Mouse (Mus musculus): ENCODE results near the gene Gm42517. TPM values are rescaled to one million over a fixed set of nuclear protein-coding genes. Genes with fewer than 3 reads are reported as not detected.

Gene Gm42517
- polyA plus RNA-seq (2015; fragmentation: Nextera tagmentation; extraction: Ambion mirVana), result 0.25 and 0.29 TPM in 2 replicates

GRCm38 (mm10) chr5:108367871-108368332 is at the start of gene Gm42517:
Gene Gm42517, minus strand, starts transcription at chr5:108367922.
- Histone ChIP-seq H3K27me3 (peaks cover 96% of the 10 kb centered on the region), H3K27ac (replicated peaks) (no peak within 1 kb of the TSS), H3K9me3 (replicated peaks) (no peaks in the 10 kb centered on the region), H3K4me3 (replicated peaks) (peak within 1 kb of the TSS; percentile 53), H3K4me2 (replicated peaks) (peak within 1 kb of the TSS; percentile 98), H3K4me1 (peaks cover 34% of the 10 kb centered on the region), H3K9ac (peak within 1 kb of the TSS; percentile 47), H3K36me3 (no peaks in the 10 kb centered on the region)
- WGBS, result 2% methylated on average over 30 of the region's 36 CpGs
- no peak for ATAC-seq (ENCODE audit: insufficient number of reproducible peaks, low FRiP score, low TSS enrichment, low read depth)

DNA sequence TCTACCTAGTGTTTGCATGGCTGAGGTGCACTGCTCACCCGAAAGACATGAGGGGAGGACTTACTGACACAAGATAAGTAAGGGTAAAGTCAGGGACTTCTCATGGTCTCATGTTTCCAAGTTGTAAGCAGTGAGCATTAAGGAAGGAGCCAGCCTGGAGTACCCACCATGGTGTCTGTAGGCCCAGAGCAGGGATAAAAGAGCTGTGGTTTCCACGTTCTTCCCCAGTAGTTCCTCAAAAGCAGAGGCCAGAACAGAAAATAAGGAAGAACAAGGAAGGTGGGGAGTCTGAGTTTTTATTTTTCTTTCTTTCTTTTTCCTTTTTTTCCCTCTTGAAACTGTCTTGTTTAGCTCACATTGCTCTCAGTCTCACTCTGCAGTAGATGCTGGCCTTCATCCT is 47.0 kb upstream of the Gm42517 start:
- Histone ChIP-seq H3K27me3 (no peaks in the 10 kb centered on the region), H3K4me3 (replicated peaks) (no peak overlapping the region), H3K4me2 (replicated peaks) (no peak overlapping the region), H3K27ac (replicated peaks) (no peak overlapping the region), H3K4me1 (no peaks in the 10 kb centered on the region), H3K9me3 (replicated peaks) (no peaks in the 10 kb centered on the region), H3K36me3 (no peaks in the 10 kb centered on the region), H3K9ac (no peak overlapping the region)
- no peak for ATAC-seq (ENCODE audit: insufficient number of reproducible peaks, low FRiP score, low TSS enrichment, low read depth)
- 67% methylated on average over 2 of the region's 2 CpGs for WGBS

DNA sequence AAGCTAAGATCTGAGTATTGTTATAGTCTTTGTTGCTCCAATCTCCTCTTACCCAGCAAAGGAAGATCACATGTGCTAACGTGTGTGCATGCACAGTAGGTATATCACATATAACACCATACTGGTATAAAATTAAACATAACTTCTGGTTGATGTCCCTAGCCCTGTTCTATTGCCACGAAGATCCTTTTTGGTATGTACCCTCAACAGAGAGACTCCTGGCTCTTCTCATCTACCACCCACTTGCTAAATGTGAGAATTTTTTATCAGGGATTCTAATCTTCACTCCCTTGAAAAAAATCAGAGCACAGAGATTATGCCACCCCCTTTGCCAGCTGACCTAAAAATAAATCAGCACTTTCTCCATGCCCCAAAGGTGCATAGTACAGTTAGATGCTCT is 39.3 kb upstream of the Gm42517 start:
- Histone ChIP-seq H3K4me3 (replicated peaks) (no peak overlapping the region), H3K27ac (replicated peaks) (no peak overlapping the region), H3K9me3 (replicated peaks) (no peaks in the 10 kb centered on the region), H3K4me2 (replicated peaks) (no peak overlapping the region), H3K27me3 (no peaks in the 10 kb centered on the region), H3K36me3 (no peaks in the 10 kb centered on the region), H3K4me1 (no peaks in the 10 kb centered on the region), H3K9ac (no peak overlapping the region)
- ATAC-seq (ENCODE audit: insufficient number of reproducible peaks, low FRiP score, low TSS enrichment, low read depth), result no peak
- 82% methylated on average over 2 of the region's 2 CpGs for WGBS

DNA sequence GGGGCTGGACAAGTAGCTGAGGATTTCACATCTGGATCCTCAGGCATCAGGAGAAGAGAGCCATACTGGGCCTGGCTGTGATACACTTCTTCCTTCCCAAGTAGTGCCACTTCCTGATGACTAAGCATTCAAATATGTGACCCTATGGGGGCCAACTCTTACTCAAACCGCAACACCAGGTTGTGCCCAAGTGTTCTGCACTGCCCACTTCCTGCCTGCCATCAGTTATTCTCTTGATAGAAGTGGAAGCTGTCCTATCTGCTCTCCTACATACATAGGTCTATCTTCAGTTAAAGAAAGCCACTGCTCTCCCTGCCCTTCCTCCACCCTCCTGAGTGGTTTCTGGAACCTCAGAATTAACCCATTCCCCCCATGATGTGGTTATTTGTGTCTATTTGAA is 37.7 kb upstream of the Gm42517 start:
- Histone ChIP-seq H3K4me2 (replicated peaks) (no peak overlapping the region), H3K4me1 (no peaks in the 10 kb centered on the region), H3K9me3 (replicated peaks) (no peaks in the 10 kb centered on the region), H3K9ac (no peak overlapping the region), H3K4me3 (replicated peaks) (no peak overlapping the region), H3K27ac (replicated peaks) (no peak overlapping the region), H3K27me3 (no peaks in the 10 kb centered on the region), H3K36me3 (no peaks in the 10 kb centered on the region)
- no peak for ATAC-seq (ENCODE audit: insufficient number of reproducible peaks, low FRiP score, low TSS enrichment, low read depth)
- WGBS, result 61% methylated on average over 1 of the region's 1 CpGs

DNA sequence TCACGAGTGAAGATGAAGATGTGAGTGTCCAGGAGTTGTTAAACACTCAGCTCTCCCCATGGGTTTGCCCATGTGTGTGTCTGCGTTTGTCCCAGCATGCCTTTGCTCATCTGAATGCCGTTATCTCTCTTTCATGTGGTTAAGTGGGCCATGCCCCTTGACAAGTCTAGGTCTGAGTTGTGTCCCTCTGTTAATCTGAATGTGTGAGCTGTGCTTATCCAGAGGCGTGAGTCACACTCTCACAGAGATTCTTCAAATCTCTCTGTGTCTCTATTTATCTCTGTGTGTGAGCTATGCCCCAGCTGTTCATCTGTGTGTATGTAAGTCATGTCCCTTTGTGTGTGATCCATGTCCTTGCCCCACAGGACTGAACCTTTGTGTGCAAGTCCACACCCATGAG is 35.7 kb upstream of the Gm42517 start:
- ATAC-seq (ENCODE audit: insufficient number of reproducible peaks, low FRiP score, low TSS enrichment, low read depth), result no peak
- H3K4me1 ChIP-seq, result no peaks in the 10 kb centered on the region
- no peak overlapping the region for H3K27ac ChIP-seq (replicated peaks)
- H3K9me3 ChIP-seq (replicated peaks), result no peaks in the 10 kb centered on the region
- H3K9ac ChIP-seq, result no peak overlapping the region
- no peak overlapping the region for H3K4me3 ChIP-seq (replicated peaks)
- no peaks in the 10 kb centered on the region for H3K36me3 ChIP-seq
- 62% methylated on average over 4 of the region's 4 CpGs for WGBS
- H3K4me2 ChIP-seq (replicated peaks), result no peak overlapping the region
- no peaks in the 10 kb centered on the region for H3K27me3 ChIP-seq

DNA sequence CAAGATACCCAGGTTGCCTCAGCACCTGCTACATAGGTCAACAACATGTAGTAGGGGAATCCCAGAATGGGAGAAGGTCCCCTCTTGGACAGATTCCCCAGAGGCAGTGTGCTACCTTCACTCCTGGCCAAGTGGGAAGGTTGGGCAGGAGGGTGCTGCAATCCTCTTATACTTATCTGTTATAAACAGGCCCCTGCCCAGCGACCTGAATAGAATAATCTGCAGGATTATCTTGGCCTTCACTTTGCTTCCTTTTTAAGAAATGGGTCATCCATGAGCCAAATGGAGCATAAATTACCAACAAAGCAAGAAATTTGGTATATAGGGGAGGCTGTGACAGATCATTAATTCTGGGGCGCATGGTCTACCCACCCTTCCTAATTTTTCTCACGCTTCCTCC is 22.0 kb upstream of the Gm42517 start:
- H3K4me2 ChIP-seq (replicated peaks), result no peak overlapping the region
- no peak overlapping the region for H3K27ac ChIP-seq (replicated peaks)
- H3K36me3 ChIP-seq, result no peaks in the 10 kb centered on the region
- H3K27me3 ChIP-seq, result no peaks in the 10 kb centered on the region
- WGBS, result 75% methylated on average over 3 of the region's 3 CpGs
- no peaks in the 10 kb centered on the region for H3K9me3 ChIP-seq (replicated peaks)
- ATAC-seq (ENCODE audit: insufficient number of reproducible peaks, low FRiP score, low TSS enrichment, low read depth), result no peak
- no peak overlapping the region for H3K4me3 ChIP-seq (replicated peaks)
- H3K9ac ChIP-seq, result no peak overlapping the region
- no peaks in the 10 kb centered on the region for H3K4me1 ChIP-seq

DNA sequence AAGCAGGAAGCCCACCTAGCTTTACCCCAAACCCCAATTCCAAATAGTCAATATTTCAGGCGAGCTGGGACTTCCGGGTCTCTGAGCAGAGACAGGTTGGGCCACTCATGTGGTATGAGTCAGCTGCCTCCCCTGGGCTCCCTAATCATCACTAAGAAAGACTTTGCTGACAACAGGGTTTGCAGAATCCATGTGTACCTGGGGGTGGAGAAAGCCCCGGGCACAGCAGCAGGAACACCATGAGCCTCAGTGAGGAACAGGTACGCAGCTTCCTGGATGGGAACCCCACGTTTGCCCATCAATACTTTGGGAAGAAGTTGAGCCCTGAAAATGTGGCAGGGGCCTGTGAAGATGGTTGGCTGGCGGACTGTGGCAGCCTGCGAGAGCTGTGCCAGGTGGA is 20.5 kb upstream of the Gm42517 start, which contains the start of gene Pde6b:
Gene Pde6b (plus strand): TSS at position 191 of the 400 bp plus-strand sequence.
- no peak for ATAC-seq (ENCODE audit: insufficient number of reproducible peaks, low FRiP score, low TSS enrichment, low read depth)
- no peak within 1 kb of the TSS for H3K4me3 ChIP-seq (replicated peaks)
- no peaks in the 10 kb centered on the region for H3K9me3 ChIP-seq (replicated peaks)
- H3K4me2 ChIP-seq (replicated peaks), result no peak within 1 kb of the TSS
- H3K9ac ChIP-seq, result no peak within 1 kb of the TSS
- 68% methylated on average over 7 of the region's 7 CpGs for WGBS
- no peaks in the 10 kb centered on the region for H3K36me3 ChIP-seq
- H3K27ac ChIP-seq (replicated peaks), result no peak within 1 kb of the TSS
- H3K4me1 ChIP-seq, result no peaks in the 10 kb centered on the region
- H3K27me3 ChIP-seq, result no peaks in the 10 kb centered on the region

- WGBS, result 65% methylated on average over 4 of the region's 4 CpGs
- H3K27ac ChIP-seq (replicated peaks), result no peak overlapping the region
- no peaks in the 10 kb centered on the region for H3K9me3 ChIP-seq (replicated peaks)
- ATAC-seq (ENCODE audit: insufficient number of reproducible peaks, low FRiP score, low TSS enrichment, low read depth), result no peak
- H3K4me2 ChIP-seq (replicated peaks), result no peak overlapping the region
- H3K4me1 ChIP-seq, result no peaks in the 10 kb centered on the region
- H3K27me3 ChIP-seq, result no peaks in the 10 kb centered on the region
- no peak overlapping the region for H3K9ac ChIP-seq
- no peak overlapping the region for H3K4me3 ChIP-seq (replicated peaks)
- no peaks in the 10 kb centered on the region for H3K36me3 ChIP-seq
These were observed 18.7 kb upstream of the Gm42517 start for GRCm38 (mm10) chr5:108386449-108386848.

- Histone ChIP-seq H3K36me3 (no peaks in the 10 kb centered on the region), H3K4me3 (replicated peaks) (no peak overlapping the region), H3K4me1 (no peaks in the 10 kb centered on the region), H3K27me3 (no peaks in the 10 kb centered on the region), H3K27ac (replicated peaks) (no peak overlapping the region), H3K4me2 (replicated peaks) (no peak overlapping the region), H3K9ac (no peak overlapping the region), H3K9me3 (replicated peaks) (no peaks in the 10 kb centered on the region)
- ATAC-seq (ENCODE audit: insufficient number of reproducible peaks, low FRiP score, low TSS enrichment, low read depth), result no peak
- WGBS, result 71% methylated on average over 2 of the region's 2 CpGs
These were observed 17.9 kb upstream of the Gm42517 start for GRCm38 (mm10) chr5:108385632-108386031.

DNA sequence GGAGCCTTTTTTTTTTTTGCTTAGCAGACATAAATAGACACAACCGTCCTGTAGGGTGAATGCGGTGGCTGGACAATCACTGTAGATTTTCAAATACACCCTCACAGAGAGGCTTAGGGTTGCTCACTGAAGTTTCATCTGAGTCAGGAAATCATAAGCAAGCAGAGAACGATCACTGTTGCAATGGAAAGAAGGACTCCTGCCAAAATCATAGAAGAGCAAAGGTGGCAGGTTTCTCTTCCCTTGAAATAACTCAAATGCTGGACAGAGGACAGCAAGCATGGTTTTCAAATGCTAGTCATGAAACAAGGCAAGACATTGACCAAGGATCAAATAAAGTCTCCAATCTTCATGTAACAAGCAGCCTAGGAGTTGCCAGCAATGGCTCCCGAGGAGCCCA is 10.6 kb upstream of the Gm42517 start:
- Histone ChIP-seq H3K4me2 (replicated peaks) (no peak overlapping the region), H3K36me3 (no peaks in the 10 kb centered on the region), H3K4me3 (replicated peaks) (no peak overlapping the region), H3K4me1 (no peaks in the 10 kb centered on the region), H3K9ac (no peak overlapping the region), H3K9me3 (replicated peaks) (no peaks in the 10 kb centered on the region), H3K27me3 (peaks cover 2% of the 10 kb centered on the region; the same call in 1 of the 2 replicates), H3K27ac (replicated peaks) (no peak overlapping the region)
- 84% methylated on average over 4 of the region's 4 CpGs for WGBS
- no peak for ATAC-seq (ENCODE audit: insufficient number of reproducible peaks, low FRiP score, low TSS enrichment, low read depth)

- Histone ChIP-seq H3K4me2 (replicated peaks) (no peak overlapping the region), H3K36me3 (no peaks in the 10 kb centered on the region), H3K9ac (no peak overlapping the region), H3K4me1 (no peaks in the 10 kb centered on the region), H3K27ac (replicated peaks) (no peak overlapping the region), H3K9me3 (replicated peaks) (no peaks in the 10 kb centered on the region), H3K27me3 (peaks cover 22% of the 10 kb centered on the region), H3K4me3 (replicated peaks) (no peak overlapping the region)
- 50% methylated on average over 1 of the region's 1 CpGs for WGBS
- ATAC-seq (ENCODE audit: insufficient number of reproducible peaks, low FRiP score, low TSS enrichment, low read depth), result no peak
These were observed 8.3 kb upstream of the Gm42517 start for GRCm38 (mm10) chr5:108376059-108376458.

GRCm38 (mm10) chr5:108374079-108374478 is 6.4 kb upstream of the Gm42517 start:
- Histone ChIP-seq H3K4me2 (replicated peaks) (no peak overlapping the region), H3K4me1 (peaks cover 5% of the 10 kb centered on the region), H3K9ac (no peak overlapping the region), H3K27me3 (peaks cover 41% of the 10 kb centered on the region), H3K4me3 (replicated peaks) (no peak overlapping the region), H3K27ac (replicated peaks) (no peak overlapping the region), H3K9me3 (replicated peaks) (no peaks in the 10 kb centered on the region), H3K36me3 (no peaks in the 10 kb centered on the region)
- no peak for ATAC-seq (ENCODE audit: insufficient number of reproducible peaks, low FRiP score, low TSS enrichment, low read depth)
- 60% methylated on average over 5 of the region's 5 CpGs for WGBS
